Mouse (Mus musculus) layer of hippocampus, adult 18-20 months (tissue): ENCODE data around the gene D7Ertd443e. TPM values are rescaled to one million over a fixed set of nuclear protein-coding genes. Genes with fewer than 3 reads are reported as not detected.

Source experiments
- DNase-seq, 2 experiments: peaks; one replicate each; pipeline ENCODE4 v3.0.0; 2022; ENCODE audit warnings: low spot score in 2 of 2
- total RNA-seq, 2 experiments: library from RNA; stranded (reverse); gene quantifications; 2 replicates each; pipeline ENCODE4 v1.2.3; 2021

D7Ertd443e gene
- total RNA-seq, 2 experiments from 2014 or later, result 6.4 to 6.7 TPM

- no peak for DNase-seq
Observed at GRCm38 (mm10) chr7:134229899-134230298, 155.6 kb downstream of the D7Ertd443e start.

DNA sequence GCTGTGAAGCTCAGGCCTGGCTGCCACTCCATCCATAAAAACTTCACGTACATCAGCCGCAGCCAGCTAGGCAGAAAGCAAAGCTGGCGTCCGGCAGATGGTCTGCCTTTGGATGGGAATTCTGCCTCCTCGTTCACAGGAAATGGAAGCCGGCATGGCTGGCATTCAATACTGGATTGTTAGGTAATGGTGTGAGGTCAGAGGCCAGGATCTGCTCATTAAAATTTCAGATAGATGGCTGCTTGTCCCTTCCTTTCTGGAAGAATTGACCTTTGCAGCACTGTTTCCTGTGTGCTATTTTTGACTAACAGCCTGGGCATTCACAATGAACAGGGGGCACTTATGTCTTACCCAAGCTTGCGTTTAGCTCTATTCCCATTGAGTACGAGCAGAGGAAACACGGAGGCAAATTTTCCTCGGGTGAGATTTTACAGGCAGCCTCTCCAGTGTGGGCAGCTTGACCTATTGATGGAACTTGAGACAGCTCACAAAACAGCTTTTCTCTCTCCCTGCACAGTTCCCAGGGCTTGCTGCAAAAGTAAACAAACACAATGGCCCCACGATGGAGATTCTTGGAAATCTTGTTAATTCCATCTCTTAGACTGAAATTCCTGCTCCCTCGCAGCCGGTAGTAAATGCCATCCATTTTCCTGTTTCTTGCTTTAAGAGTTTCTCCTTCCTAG is 157.5 kb downstream of the D7Ertd443e start:
- peak; percentile 19 to 21 for DNase-seq

GRCm38 (mm10) chr7:134227101-134227500 is 158.4 kb downstream of the D7Ertd443e start:
- DNase-seq, result no peak

- DNase-seq, result no peak
Observed at GRCm38 (mm10) chr7:134226231-134226630, 159.2 kb downstream of the D7Ertd443e start.

- DNase-seq, result peak; percentile 30 to 57
Observed at GRCm38 (mm10) chr7:134224741-134225612, 160.5 kb downstream of the D7Ertd443e start.

DNA sequence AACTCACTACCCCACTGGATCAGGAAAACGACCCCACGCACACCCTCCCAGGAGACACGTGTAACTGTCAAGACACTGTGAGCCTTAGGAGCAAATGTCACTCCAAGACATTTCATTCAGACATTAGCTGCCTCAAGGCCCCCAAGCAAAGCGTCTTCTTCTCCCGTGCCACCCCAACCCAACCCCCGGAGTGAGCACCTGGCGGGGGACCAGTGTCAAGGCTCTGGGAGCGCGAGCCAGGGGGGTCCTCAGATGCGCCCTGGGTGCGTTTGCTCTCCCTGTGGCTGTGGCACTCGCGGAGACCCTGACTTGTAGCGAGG is 161.1 kb downstream of the D7Ertd443e start:
- no peak for DNase-seq

DNA sequence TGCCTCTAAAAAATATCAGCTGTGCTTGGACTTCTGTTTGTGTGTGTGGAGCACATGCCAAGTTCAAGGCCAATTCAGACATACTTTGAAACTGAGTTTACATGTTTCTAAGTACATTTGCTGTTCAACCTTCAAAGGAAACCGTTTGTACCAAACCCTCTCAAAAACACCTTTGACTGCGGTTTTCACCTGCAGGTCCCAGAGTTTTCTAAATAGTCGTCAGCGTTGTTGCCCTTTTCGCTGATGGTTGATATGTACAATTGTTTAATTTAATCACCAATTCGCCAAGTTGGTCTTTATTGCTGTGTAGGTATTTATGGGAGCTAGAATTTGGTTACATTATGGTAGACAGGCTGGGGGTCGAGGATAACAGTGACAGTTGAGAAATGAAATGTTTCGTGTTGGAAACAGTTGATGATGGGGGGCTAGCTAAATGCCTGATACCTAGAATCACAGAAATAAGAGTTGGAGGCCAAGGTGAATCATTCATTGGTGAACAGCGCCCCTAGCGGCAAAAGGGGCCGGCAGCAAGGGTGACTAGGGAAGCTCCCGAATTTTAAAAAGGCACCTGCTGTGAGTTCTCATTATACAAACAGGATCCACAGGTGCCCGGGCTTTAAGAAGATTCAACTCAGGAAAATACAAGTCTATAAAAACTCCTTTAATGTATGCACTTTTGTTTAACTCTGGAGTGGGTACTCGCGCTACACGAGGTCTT is 161.9 kb downstream of the D7Ertd443e start:
- DNase-seq, result peak; percentile 77 to 92

Other genes starting within 250 kb of the D7Ertd443e start
- 1 to 10 TPM; 5.0 to 6.3 TPM for gene Adam12, start 153.5 kb downstream of the D7Ertd443e start, total RNA-seq